Mouse (Mus musculus) telencephalon, adult 2 months (tissue): ENCODE measurements around the gene St6galnac4.

Experiments
- DNase-seq: peaks from one replicate; pipeline ENCODE4 v3.0.0-alpha.2; 2011; ENCODE audit warnings: low read depth, low spot score

Gene St6galnac4

DNA sequence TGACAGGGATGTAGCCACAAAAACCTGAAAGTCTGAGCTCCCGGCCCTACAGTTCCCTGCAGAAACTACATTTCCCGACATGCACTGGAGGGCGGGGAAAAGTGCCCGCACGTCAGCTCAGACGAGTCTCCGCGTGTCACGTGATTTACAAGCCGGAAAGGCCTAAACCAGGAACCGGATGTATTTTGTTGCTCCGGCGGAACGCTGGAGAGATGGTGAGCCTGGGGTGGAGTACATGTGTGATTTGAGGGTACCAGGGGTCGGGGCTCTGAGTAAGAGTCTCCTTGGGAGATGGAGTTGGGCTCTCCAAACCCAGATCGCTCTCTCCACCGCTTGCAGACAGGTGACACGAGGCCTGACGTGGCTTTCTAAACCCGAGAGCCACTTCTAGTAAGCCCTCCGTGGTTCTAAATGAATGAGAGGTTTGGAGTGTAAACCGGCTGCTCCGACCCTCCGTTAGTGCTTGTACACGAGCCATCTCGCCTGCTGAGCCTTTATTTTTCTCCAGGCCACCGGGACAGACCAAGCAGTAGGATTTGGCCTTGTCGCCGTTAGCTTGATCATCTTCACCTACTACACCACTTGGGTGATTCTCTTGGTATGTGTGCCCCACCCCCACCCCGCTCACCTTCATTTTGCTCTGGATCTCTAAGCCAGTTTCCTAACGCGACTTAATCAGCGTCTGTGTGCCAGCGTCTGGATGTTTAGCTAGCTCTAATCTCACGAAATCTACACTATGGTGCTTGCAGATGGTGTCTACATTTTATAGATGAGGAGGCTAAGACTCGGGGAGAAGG, 16.0 kb upstream of the St6galnac4 start, which contains the start of gene Dpm2:
Gene Dpm2 (plus strand): TSS at position 161 of the 797 bp plus-strand sequence.
- DNase-seq: peak; percentile 94

DNA sequence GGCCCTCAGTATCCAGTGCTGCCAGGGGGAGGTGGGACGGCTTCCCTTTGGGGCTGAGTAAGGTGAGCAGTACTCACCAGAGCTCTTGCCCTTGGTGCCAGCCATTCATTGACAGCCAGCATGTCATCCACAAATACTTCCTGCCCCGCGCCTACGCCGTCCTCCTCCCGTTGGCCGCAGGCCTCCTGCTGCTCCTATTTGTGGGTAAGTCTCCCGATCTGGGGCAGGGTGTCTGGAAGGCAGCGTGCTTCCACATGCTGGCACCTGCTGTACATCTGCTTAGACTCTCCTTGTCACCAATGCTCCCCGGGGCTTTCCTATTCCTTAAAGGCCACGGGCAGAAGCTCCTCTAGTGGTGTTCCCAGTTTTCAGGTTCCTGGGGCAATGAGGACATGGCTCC, 14.7 kb upstream of the St6galnac4 start:
- DNase-seq: no peak

DNA sequence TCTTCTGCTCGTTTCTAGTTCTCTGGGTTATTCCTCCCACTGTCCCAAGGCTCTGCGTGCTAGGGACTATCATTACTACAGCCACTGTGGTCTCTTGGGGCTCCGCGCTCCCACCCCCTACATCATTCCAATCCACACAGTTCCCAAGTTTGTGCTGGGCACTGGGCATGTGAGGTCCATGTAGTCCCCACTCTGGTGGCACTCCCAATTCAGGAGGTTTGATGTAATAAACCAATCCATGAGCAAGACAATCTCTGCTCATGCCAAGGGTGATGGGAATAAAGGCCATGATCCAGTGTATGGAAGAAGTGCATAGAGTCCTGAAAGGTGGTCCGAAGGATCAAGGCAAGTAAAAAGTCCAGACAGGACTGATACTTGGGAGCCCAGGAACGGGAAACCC, 12.4 kb upstream of the St6galnac4 start, which contains the start of gene Pip5kl1:
Gene Pip5kl1 (plus strand): TSS at position 301 of the 400 bp plus-strand sequence.
- DNase-seq: no peak

DNA sequence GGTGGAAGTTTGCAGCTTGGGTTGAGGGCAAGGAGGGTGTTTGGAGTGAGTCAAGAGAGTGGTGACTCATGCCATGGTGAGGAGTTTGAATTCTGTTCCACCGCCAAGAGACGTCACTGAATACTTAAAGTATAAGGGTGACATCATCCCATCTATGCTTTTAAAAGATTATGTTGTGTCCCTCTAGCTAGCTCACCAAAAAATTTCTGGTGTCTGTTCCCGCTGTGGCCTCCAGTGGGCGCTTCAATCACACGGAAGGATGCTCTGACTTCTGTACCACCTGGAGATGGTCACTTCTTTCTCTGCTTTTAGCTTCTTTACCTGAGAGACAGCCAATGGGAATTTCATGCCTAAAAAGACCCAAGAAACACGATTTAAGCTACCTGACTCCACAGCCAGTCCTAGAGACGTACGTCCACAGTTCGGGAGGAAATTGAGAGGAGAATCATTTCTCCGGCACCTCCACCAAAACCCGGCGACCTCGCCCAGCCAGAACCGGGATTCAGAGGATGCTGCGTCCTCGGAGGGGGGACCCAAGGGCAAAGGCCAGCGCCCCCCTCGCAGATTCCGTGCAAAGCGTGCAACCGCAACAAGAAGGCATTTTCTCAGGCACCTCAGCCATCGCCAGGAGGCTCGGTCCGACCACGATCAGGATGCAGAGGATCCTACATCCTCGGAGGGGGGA, 11.9 kb upstream of the St6galnac4 start:
- DNase-seq: no peak

DNA sequence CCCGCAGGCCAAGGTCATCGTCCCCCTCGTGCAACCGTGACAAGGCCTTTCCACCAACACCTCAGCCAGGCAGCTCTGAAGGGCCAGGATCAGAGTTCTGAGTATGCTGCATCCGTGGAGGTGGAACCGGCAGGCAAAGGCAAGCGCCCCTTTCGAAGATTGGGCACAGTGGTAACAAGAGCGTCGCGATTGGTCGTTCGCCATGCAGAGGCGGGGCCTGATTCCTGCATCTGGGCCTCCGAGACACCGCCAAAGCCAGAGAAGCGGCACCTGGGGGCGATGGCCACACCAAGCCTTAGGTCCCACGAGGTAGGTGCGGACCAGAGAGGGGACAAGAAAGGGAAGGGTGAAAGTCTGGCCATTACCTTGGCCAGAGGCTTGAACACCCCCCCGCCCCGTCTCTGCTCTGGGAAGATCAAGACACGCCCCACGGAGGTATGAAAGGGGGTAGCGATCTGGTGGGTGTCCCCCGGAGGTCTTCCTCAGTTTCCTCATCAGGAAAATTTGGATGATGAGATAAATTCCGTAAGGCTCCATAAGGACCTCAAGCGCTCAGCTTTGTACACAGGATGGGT, 11.2 kb upstream of the St6galnac4 start, which contains the start of gene 9430097D07Rik:
Gene 9430097D07Rik (minus strand): TSS at position 99 of the 575 bp plus-strand sequence.
- peak; percentile 75 for DNase-seq

DNA sequence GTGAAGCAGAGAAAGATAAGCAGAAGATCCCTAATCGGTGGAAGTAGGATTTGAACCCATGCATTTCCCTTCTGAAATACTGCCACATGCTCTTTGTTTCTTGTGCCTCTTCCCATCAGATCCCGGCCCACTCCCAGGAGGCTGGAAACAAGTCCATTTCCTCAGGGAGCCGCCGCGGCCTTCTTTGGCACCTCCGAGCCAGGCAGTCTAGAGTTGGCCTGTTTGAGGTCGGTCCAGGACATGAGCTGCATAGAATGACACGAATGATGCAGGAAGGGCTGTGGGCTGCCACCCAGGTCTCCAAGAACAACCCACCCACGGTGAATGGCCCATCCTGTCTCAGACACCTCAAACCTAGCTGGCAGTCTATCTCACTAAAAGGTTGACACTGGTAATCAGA, 10.4 kb upstream of the St6galnac4 start:
- DNase-seq: no peak

DNA sequence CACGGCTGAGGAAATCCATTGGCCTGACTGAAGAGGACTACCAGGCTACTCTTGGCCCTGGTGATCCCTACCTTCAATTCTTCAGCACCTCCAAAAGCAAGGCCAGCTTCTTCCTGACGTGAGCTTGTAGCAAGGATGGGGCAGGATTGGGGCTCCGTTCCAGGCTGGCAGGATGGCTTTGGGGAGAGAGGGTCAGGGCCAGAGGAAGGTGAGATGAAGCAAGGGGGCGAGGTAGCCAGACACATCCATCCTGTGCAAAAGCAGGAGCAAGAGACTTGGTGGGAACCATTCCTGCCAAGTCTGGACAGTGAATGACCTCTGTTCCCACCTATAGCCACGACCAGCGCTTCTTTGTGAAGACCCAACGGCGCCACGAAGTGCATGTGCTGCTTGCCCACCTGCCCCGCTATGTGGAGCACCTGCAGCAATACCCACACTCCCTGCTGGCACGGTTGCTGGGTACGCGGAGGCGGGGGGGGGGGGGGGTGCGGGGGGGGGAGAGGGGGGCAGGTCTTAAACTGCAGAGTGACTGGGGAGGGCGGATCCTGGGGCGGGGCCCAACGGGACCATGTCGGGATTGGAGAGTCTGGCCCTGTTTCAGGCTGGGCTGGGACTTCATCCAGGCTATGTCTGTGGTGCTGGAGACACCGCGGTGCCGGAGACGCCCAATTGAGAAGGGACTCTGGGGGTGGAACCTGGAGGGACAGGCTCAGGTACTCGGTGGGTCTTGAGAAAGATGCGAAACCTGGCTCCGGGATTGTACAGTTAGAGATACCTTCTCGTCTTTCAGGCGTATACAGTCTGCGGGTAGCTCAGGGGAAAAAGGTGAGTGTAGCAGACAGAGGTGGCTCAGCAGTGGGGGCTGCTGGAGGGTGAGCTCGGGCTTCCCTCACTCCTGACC, 8.5 kb upstream of the St6galnac4 start:
- DNase-seq: no peak

DNA sequence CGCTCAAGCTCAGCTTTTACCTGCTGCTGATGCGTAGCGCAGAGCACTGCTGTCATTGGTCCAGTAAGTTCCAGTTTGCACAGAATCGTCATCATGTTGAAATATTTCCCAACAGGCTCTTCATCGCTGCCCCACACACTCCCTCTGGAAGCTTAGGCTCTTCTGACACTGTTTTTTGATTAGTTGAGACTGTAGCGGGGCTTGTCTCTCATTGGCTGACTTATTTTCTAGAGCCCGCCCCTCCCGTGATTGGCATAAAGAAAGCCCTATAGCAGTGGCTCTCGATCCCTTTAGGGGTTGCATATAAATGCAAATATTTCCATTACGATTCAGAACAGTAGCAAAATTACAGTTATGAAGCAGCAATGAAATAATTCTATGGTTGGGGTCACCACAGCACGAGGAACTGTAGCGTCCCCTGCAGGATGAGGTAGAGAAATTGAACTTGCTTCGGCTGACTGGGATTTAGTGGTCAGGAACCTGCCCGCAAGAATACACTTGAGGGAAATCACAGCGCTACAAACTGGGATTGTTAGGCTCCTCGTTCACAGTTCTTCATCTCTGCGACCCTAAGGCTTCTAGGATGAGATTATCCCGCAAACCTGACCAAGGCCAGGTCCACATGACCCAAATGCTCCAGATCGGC, 5.3 kb upstream of the St6galnac4 start:
- peak; percentile 82 for DNase-seq

DNA sequence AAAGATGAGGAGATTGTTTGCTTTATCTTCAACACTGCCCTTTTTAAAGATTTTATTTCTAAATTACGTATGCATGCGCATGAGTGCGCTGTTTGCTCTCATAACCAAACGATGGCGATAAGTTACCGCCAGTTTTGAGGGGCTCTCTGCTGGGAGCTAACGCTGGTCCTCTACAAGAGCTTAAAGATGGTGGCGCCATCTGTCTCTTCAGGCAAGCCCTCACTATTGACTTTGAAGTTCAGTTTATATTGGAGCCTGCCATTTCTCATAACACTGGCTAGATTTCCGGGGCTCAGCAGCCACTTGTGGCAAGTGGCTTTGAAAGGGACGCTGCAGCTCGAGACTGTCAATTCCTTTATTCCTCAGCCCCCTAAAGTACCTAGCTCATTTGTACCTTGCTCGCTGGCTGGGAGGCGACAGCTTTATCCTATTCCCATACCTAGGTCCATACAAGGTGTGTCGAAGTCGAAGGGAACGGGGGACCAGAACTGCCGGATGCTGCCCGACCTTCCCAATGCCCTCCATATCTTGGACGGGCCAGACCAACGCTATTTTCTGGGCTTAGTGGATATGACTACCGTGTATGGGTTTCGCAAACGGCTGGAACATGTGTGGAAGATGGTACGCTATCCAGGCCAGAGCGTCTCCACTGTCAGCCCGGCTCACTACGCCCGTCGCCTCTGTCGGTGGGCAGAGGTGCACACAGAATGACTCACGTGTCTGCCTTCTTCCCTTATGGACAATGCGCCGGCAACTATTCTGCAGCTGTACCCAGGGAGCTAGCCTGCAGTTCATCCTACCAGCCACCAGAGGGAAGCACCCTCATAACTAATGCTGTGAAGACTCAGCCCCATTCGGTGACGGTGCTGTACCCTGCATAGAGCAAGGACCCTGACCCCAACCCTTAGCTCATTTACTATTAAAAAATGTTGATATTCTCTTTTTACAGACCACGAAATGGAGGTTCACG, 3.8 kb upstream of the St6galnac4 start:
- DNase-seq: no peak

DNA sequence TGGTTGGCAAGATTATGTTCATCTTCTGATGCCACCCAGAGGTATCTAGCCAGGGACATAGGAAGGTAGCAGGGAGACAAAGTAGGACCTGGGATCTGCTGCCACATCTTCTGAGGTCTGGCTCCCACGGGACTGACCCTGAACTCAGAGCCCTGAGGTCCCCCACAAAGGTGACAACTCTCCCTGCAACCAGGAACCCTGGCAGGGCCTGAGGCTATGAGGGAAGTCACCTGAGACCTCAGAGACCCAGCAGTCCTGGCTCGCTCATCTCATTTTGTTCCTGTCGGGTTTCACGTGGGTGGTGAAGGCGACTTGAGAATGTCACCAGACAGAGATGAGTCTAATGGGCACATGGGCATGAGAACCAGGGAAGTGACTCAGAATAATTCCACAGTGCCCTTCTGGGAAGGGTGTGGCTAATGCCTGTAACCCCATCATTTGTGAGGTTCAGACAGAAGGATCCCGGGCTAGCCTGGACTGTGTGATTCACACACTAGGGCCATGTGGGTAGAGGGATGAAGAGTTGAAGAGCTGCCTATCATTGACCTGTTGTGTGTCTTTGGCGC, 1.7 kb upstream of the St6galnac4 start:
- no peak for DNase-seq

DNA sequence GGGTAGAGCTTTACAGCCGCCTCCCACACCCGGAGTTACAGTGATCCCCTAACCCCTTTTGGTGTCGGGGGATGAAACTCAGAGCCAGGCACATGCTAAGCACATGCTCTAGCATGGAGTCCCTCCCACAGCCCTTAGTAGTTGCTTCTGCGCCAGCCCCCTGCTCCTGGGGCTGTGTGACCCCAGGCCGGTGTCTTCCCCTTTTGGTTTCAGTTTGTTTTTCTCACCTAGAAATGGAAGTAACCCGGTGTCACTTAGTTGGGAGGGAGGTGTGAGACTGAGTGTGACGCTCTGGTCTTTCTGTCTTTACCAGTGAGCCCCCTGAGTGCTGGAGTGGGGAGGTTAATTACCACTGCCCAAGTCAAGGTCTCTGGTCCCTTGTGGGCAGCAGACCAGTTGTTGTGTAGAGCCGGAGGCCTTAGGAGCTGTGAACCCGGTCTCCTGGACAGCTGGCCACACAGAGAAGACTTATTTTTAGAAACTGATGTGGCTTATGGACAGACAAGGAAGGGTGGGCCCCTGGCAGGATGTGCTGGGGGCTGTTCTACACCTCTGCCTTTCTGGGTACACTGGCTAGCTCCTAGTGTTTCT, 931 bp downstream of the St6galnac4 start:
- DNase-seq: no peak

DNA sequence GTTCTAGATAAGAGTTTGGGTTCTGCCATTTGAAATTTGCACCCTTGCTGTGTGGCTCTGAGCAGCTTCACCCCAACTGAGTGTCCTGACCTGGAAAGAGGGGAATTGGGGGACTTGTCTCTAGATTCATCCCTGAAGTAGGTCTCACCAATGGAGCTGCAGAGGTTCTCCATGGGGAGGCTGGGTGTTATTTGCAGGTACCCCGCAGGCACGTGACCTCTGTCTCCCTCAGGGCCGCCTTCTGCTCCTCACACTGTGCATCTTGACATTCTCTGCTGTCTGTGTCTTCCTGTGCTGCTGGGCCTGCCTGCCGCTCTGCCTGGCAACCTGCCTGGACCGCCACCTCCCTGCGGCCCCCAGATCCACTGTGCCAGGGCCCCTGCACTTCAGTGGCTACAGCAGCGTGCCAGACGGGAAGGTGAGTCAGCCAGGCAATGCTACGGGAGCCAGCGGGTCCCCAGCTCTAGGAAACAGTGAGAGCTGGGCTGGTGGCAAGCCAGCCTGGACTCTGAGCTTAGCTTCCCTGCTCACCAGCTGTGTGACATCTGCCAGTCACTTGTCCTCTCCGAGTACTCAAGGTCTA, 2.4 kb downstream of the St6galnac4 start:
- DNase-seq: no peak

DNA sequence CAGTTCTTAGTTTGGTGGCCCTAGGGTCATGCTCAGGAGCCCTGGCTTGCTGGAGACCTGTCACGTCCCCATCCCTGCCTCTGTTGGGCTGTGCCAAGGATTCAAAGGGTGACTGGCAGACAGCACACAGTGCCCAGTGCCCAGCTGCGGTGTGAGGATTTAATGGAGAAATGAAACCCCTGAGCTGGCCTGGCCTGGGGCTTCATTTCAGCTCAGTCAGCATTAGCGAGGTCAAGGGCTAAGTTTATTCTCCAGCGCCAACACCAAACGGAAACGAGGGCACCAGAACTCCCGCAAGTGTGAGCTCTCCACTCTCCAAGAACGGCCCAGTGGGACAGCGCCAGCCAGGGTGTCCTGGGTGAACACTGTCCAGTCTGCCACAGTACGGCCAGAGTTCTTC, 3.3 kb downstream of the St6galnac4 start:
- no peak for DNase-seq

DNA sequence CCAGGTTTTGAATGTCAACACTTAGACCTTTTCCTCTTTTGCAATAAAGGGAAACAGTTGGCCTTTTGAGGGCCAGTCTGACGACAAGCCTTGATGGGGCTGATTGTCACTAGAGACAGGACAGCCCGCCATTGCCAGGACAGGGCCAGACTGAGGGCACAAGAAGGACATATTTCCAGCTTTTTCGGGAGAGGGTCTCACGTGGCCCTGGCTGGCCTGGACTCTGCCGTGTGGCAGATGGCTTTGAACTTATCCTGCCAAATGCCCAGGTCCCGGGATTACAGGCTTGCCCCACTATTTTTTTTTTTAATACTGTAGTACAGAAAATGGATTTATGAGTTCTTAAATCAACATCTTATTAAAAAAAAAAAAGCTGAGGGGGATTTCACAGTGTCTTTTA, 4.4 kb downstream of the St6galnac4 start:
- DNase-seq: no peak

DNA sequence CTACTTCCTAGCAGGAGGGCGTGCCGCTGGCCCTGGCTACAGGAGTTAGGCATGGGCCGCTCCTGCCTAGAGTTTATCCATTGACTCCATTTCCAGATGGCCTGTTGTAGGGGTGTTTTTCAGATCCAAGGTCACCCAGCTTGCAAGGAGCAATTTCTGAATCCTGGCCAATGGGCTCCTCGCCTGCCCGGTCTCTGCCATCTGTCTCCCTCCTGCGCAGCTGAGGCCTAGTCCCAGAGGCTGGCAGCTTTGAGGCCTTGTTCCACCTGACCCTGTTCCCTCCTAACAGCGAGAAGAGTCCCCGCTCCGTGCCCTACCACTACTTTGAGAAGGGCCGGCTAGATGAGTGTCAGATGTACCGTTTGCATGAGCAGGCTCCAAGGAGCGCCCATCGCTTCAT, 9.8 kb downstream of the St6galnac4 start:
- no peak for DNase-seq

DNA sequence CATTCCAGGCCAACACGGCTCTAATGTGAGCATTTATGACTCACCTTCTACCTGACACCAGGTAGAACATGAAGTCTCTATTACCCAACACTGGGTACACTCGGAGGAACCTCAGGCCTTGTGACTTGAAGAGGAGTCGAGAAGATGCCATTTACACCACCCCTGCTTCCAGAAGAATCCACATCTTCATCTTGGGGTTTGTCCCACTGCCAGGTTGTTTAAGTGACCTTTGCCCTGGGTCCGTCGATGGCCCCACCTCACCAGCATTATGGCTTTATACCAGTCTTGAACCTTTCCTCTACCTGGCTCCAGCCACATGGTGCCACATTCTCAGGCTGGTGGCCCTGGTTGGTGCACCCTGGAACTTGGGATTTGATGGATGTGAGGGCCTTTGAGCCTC, 10.4 kb downstream of the St6galnac4 start:
- DNase-seq: no peak

DNA sequence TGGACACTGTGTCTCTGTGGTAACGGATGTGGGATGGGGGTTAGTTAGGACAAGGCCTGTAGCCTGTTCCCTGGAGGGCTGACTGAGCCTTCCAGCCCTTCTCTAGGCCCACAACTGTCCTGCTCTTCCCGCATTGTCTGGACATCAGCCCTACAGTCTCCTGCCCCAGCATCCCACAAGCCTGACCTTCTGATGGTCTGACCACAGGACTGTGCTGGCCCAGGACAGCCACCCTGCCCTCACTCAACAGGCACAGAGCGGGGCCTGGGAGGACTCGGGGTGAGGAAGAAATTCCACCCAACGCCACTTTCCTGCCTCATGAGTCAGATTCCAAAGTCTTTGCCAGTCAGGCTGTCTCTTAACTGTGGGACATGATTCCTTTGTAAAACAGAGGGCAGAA, 10.8 kb downstream of the St6galnac4 start:
- no peak for DNase-seq

DNA sequence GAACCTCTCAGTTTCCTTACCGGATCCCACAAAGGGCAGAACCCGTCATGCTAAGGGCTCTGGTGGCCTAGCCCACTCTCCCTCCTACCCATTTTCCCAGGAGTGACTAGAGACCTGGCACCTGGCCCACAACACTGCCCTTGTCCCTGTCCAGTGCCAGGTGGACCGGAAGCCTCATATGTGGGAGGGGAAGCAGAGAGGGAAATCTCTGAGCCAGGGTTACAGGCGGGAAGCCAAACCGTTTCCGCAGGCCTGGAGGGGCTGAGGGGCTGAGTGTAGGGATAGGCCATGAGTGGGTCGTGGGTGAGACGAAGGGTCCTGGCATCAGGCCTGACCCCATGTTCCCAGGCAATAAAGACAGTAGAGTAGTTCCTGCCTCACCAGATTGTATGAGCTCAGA, 11.6 kb downstream of the St6galnac4 start:
- DNase-seq: no peak

DNA sequence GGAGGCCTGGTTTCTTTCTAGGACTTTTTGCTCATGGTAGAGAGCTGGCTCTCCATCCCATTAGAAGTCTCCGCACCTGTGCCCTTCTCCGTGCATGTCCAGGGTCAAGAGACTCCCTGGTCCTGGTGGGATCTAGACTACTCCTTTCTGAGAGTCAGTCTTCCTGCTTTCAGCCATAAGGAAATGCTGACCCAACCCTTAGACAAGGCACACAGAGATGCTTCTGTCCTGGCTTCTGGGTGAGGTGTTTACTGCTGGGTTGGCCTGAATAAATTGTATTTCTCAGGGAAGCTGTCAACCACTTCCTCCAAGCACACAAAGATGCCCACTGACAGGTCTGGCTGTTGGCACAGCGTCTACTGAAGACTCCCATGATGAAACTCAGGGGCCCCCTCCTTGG, 12.5 kb downstream of the St6galnac4 start, which contains the start of gene St6galnac6:
Gene St6galnac6 (plus strand): TSS at position 301 of the 400 bp plus-strand sequence.
- no peak for DNase-seq
